Mouse (Mus musculus) CD4-positive, CD25-positive, alpha-beta regulatory T cell, adult 2 months (primary cell): Measurements from ENCODE around the gene Gtf2i.
A peak's percentile ranks its signal among the peaks of the same experiment; 100 is the strongest.

Experiments
- DNase-seq: peaks from one replicate; pipeline ENCODE4 v3.0.0-alpha.2; 2012; ENCODE audit warnings: low read depth, low spot score

The Gtf2i gene

GRCm38 (mm10) chr5:134322355-134322754, 7.8 kb upstream of the Gtf2i start:
- DNase-seq = no peak

- DNase-seq = no peak
These were observed 7.1 kb upstream of the Gtf2i start for GRCm38 (mm10) chr5:134321699-134322098.

- no peak for DNase-seq
These were observed 4.3 kb upstream of the Gtf2i start for GRCm38 (mm10) chr5:134318903-134319302.

GRCm38 (mm10) chr5:134316721-134317120, 2.2 kb upstream of the Gtf2i start:
- no peak for DNase-seq

- DNase-seq = peak; percentile 29
These were observed 1.2 kb upstream of the Gtf2i start for GRCm38 (mm10) chr5:134315623-134316350.

- DNase-seq = peak; percentile 77
These were observed 389 bp downstream of the Gtf2i start for GRCm38 (mm10) chr5:134314068-134314674.

DNA sequence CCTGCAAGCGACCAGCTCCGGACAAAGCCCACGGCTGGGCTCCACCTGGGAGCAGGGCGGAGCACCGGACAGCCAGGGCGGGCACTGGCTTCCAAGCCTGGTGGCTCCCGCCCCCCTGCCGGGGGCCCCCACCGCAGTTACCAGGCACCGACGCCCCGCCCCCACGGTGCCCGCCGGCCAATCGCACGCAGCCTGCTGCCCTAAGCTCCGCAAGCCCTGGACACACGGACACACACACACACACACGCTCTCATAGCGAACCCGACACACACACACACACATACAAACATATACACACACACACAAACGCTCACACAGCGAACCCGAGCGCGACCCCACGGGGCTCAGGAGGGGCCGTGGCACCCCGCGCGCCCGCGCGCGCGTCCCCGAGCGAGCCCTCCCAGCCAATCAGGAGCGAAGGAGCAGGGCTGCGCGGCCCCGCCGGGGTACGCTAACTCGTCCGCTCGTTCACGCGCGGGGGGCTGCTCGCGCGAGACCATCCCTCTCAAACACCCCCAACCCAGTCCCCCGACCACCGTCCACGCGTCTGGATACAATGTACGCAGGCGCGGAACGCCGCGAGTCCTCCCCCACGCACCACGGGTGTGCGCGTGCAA, 1.0 kb downstream of the Gtf2i start:
- peak; percentile 89 for DNase-seq

DNA sequence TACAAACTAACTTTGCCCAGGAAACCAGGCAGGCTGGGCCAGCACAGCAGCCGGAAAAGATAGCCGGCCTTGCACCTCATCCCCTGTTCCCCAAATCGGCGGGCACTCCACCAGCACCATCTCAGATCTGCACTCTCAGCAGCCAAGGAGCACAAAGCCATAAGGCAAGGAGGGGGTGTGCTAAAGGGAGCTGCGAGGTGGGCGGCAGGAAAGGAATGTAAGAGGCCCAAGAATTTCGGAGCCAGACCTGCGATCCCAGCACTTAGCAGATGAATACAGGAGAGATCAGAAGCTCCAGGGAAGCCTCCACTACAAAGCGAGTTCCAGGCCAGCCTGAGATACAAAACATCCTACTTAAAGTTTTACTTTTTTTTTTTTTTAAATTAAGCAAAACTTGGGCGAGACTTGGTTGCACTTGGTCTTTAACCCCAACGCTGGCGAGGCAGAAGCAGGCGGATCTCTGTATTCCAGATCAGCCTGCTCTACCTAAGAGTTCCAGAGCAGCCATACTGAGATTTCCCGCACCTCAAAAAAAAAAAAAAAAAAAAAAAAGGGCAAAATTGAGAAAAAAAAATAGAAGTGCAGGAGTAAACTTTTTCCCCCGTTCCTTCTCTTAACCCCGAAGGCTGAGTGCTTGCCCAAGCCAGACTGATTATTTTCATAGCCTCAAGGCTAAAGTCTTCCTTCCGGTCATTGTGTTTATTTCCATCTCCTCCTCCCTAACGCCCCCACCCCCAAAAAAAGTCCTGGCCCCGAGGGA, 1.7 kb downstream of the Gtf2i start:
- peak; percentile 30 for DNase-seq

- DNase-seq = no peak
These were observed 2.6 kb downstream of the Gtf2i start for GRCm38 (mm10) chr5:134311894-134312411.

DNA sequence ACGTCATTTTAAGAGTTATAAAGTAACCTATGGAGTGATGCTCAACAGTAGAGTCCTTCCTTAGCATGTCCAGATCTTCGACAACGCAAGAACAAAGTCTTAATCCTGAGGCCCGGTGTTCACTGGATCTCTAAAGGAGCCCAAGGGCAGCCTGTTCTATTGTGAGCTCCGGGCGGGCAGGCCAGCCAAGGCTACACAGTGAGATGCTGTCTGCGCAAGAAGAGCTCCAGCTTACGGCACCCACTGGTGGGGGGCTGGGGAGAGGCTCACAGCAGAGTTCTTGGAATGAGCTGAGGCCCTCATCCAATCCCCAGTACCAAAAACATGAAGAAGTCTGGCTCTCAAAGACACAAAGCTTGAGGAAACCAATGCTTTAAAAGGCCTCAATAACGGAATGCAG, 4.4 kb downstream of the Gtf2i start:
- no peak for DNase-seq

DNA sequence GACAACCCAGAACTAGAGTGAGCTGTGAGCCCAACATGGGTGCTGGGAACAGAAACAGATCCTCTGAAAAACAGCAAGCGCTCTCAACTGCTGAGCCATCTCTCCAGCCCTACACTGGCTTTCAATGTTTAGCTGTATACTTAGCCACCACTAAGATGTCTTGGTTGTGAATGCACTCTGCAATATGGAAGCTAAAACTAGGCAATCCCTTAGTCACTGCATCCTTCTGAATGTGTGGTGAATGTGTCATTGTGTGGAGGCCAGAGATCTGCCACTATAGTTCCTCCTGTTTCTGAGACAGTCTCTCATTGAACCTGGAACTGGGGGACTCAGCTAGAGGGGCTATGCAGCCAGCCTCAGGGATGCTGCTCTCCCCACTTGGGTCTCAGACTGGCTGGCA, 5.2 kb downstream of the Gtf2i start:
- no peak for DNase-seq

GRCm38 (mm10) chr5:134304639-134305038, 9.9 kb downstream of the Gtf2i start:
- no peak for DNase-seq

- DNase-seq = no peak
These were observed 19.1 kb downstream of the Gtf2i start for GRCm38 (mm10) chr5:134295277-134296050.

DNA sequence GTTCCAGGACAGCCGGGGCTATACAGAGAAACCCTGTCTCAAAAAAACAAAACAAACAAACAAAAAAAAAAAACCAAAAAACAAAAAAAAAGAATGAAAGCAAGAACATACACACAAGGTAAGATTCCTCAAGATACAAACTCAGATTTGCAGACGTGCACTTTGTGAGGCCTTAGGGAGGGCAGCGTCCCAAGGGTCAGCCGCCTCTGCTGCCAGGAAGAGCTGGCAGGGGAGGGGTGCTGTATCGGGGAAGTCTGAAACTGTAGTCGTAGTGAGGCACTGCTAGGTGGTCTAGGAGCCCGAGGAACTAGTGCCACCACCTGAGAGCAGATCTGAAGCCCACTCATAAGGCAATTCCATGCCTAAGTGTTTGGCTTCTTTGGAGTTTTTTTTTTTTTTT, 20.0 kb downstream of the Gtf2i start:
- DNase-seq = no peak

DNA sequence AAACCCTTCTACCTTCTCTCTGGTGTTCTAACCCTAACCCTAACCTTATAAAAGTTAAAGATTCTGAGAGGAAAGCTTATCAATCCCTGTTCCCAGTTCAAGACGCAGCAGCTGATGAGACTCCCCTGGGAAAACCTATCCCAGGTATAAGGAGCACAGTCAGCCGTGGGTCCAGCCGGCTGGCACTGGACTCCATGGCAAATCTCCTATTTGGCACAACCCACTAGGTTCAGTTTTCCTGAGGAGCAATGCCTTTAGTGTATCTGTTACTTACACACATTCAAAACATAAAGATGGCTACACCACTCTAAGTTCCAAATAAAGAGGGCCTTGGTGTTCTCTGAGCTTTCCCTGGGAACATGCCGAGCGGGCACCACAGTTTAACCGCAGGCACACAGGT, 23.5 kb downstream of the Gtf2i start:
- no peak for DNase-seq

- DNase-seq = no peak
These were observed 24.5 kb downstream of the Gtf2i start for GRCm38 (mm10) chr5:134289935-134290560.

GRCm38 (mm10) chr5:134288071-134288470, 26.5 kb downstream of the Gtf2i start:
- no peak for DNase-seq

GRCm38 (mm10) chr5:134284921-134285320, 29.6 kb downstream of the Gtf2i start:
- DNase-seq = no peak

GRCm38 (mm10) chr5:134282603-134283002, 32.0 kb downstream of the Gtf2i start:
- peak; percentile 74 for DNase-seq

- DNase-seq = peak; percentile 38
These were observed 32.5 kb downstream of the Gtf2i start for GRCm38 (mm10) chr5:134282076-134282475.

DNA sequence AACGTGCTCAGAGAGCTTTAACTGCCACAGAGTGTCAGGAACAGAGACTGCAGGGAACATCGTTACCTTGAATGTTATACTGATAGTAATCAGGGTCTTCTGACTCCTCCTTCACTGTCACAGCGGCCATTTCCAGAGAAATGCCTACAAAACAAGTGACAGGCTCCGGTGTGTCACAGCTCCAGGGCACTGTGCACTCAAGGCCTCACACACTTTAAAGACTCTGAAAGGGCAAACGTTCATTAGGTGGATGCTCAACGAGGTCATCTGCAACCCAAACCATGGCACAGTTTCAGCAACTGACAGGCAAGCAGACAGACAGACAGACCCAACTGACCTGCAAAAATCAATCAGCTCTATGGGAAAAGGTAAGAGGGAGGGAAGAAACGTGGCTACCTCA, 35.2 kb downstream of the Gtf2i start:
- DNase-seq = no peak
